Mouse (Mus musculus): Measurements from ENCODE around the gene Aldh1a3. TPM values are rescaled to one million over a fixed set of nuclear protein-coding genes. Genes with fewer than 3 reads are reported as not detected.

The Aldh1a3 gene
- polyA plus RNA-seq (2014; fragmentation: Illumina TruSeq; extraction: RNeasy Lipid Tissue Mini Kit (QIAGEN cat#74804); ENCODE audit: low read depth, low replicate concordance), result 0.13 TPM

GRCm38 (mm10) chr7:66427437-66428161 lies at the start of gene Aldh1a3:
Gene Aldh1a3 (minus strand): TSS chr7:66427517.

DNA sequence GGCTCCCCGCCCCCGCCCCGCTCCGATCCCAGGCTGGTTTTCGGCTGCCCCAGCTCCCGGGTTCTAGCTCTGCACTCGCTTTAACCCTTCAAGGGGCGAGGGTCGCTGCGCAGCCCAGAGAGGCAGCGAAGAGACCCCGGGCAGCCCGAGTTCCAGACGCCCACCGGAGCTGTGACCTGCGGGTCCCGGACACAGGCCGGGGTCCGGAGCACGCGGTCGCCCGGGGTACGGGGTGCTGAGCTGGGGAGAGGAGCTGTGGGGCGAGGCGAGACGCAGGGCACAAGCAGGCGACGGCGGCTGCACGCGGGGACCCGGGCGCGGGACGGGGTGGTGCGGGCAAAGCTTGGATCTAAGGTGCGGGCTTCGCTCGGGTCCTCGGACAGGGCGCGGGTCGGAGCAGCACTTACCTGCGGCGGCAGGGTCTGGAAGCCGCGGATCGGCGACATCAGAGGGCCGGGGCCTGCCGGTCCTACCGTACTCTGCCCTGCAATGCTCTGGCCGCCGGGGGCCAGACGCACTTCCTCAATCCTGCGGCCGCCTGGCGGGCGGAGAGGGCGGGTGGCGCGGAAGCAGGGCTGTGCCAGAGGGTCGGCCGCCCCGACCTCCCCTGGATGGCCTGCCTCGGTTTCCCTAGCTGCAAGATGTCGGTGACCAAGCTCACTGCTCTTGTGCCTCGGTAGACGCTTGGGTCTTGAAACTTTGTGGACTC lies 39.4 kb downstream of the Aldh1a3 start, which contains the start of gene Lrrk1:
Gene Lrrk1 (minus strand): TSS at position 538 of the 709 bp plus-strand sequence.

GRCm38 (mm10) chr7:66365904-66366303 lies 61.4 kb downstream of the Aldh1a3 start, which contains the start of gene Gm10974:
Gene Gm10974 (plus strand): TSS chr7:66365905.

Other genes with a start within 250 kb of the Aldh1a3 start
- gene Gm10974, start 61.6 kb downstream of the Aldh1a3 start, polyA plus RNA-seq (2014; fragmentation: Illumina TruSeq; extraction: RNeasy Lipid Tissue Mini Kit (QIAGEN cat#74804); ENCODE audit: low read depth, low replicate concordance), result not detected
- gene Lrrk1, start 39.2 kb downstream of the Aldh1a3 start, polyA plus RNA-seq (2014; fragmentation: Illumina TruSeq; extraction: RNeasy Lipid Tissue Mini Kit (QIAGEN cat#74804); ENCODE audit: low read depth, low replicate concordance), result 2.0 TPM